Comparison of ENCODE assay signal across 9 mouse cellular contexts in the genomic region with DNA sequence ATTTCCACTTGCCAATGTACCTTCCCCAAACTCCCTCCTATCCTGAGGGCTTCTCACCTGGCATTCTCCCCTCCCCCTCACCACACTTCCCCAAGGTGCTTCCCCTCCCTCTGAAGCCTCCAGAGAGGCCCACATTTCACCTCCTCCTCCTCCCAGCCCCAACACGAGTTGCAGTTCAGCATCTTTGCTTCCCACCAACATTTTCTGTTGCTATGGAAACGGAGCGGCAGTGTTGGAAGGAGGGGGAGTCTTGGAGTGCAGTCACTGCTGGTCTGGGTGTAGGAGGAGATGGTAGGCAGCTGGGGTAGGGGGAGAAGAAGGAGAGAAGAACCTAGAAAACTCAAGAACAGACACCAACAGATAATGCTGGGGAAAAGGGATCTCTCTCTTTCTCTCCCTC.
A peak's percentile ranks its signal among the peaks of the same experiment; 100 is the strongest.
DNase-seq lines count a peak whose midpoint lies in the region; ATAC-seq and TF ChIP-seq lines count a peak whose summit lies in the region.
"Had no signal": no experiment of that assay in that cellular context is flagged by ENCODE, and none has a peak within 500 bp of the region (broad histone marks: within the 10 kb centered on the region; RNA-seq: fewer than 3 reads in every experiment).

No protein-coding gene starts in this region.

- H3K9ac ChIP-seq in forebrain, embryonic 11.5 days (ENCODE audit: low read length), result no peak overlapping the region; the same call in 1 of the 2 replicates
- H3K9ac ChIP-seq in neural tube, embryonic 15.5 days (replicated peaks), result no peak overlapping the region
- H3K9ac ChIP-seq in stomach, postnatal 0 days (ENCODE audit: low read length), result no peak overlapping the region

- peaks cover 2% of the 10 kb centered on the region; the same call in 1 of the 2 replicates for H3K4me1 ChIP-seq in forebrain, embryonic 11.5 days (replicated peaks; ENCODE audit: control insufficient read depth, insufficient read depth, low read length)
- H3K4me1 ChIP-seq in neural tube, embryonic 15.5 days, result peaks cover 13% of the 10 kb centered on the region
- H3K4me1 ChIP-seq in stomach, postnatal 0 days (replicated peaks; ENCODE audit: control insufficient read depth, insufficient read depth), result no peaks in the 10 kb centered on the region

- H3K9me3 ChIP-seq in forebrain, embryonic 11.5 days (ENCODE audit: control insufficient read depth, low read length), result peaks cover 3% of the 10 kb centered on the region; the same call in 1 of the 2 replicates
- no peaks in the 10 kb centered on the region for H3K9me3 ChIP-seq in neural tube, embryonic 15.5 days (replicated peaks)
- H3K9me3 ChIP-seq in stomach, postnatal 0 days (ENCODE audit: control insufficient read depth, low read length), result no peaks in the 10 kb centered on the region

- H3K27me3 ChIP-seq in forebrain, embryonic 11.5 days (ENCODE audit: control insufficient read depth, insufficient read depth, low read length), result no peaks in the 10 kb centered on the region
- no peaks in the 10 kb centered on the region for H3K27me3 ChIP-seq in neural tube, embryonic 15.5 days (replicated peaks)
- H3K27me3 ChIP-seq in stomach, postnatal 0 days (ENCODE audit: control insufficient read depth, insufficient read depth, low read length), result no peaks in the 10 kb centered on the region

- 6% methylated on average over 3 of the region's 3 CpGs for WGBS in forebrain, embryonic 11.5 days
- WGBS in neural tube, embryonic 15.5 days, result 12% methylated on average over 3 of the region's 3 CpGs
- WGBS in stomach, postnatal 0 days, result 9% methylated on average over 3 of the region's 3 CpGs

- no peak for TF ChIP-seq EP300 in stomach, postnatal 0 days (optimal IDR thresholded peaks at IDR 0.05)

- no peak overlapping the region for H3K4me2 ChIP-seq in forebrain, embryonic 11.5 days (ENCODE audit: low read depth, low read length, severe bottlenecking)
- H3K4me2 ChIP-seq in neural tube, embryonic 15.5 days, result no peak overlapping the region
- H3K4me2 ChIP-seq in stomach, postnatal 0 days (replicated peaks; ENCODE audit: low read depth), result no peak overlapping the region

- H3K4me3 ChIP-seq in forebrain, embryonic 11.5 days (ENCODE audit: low read depth, low read length), result no peak overlapping the region
- H3K4me3 ChIP-seq in neural tube, embryonic 15.5 days (replicated peaks), result no peak overlapping the region
- H3K4me3 ChIP-seq in stomach, postnatal 0 days (ENCODE audit: low read depth, low read length), result no peak overlapping the region

- TF ChIP-seq CTCF in stomach, postnatal 0 days (IDR thresholded peaks at IDR 0.05; ENCODE audit: low read depth), result no peak

- H3K36me3 ChIP-seq in forebrain, embryonic 11.5 days (ENCODE audit: control insufficient read depth, insufficient read depth, low read length), result no peaks in the 10 kb centered on the region
- H3K36me3 ChIP-seq in neural tube, embryonic 15.5 days, result no peaks in the 10 kb centered on the region
- H3K36me3 ChIP-seq in stomach, postnatal 0 days (ENCODE audit: control insufficient read depth, insufficient read depth, low read length), result no peaks in the 10 kb centered on the region

- ATAC-seq in forebrain, embryonic 11.5 days (replicated peaks; ENCODE audit: low FRiP score), result peak; percentile 91
- peak; percentile 93 for ATAC-seq in neural tube, embryonic 15.5 days (ENCODE audit: low FRiP score)
- ATAC-seq in stomach, postnatal 0 days (ENCODE audit: low FRiP score, low TSS enrichment), result no peak
- ATAC-seq in megakaryocyte-erythroid progenitor cell, adult 5-6 weeks (replicated peaks; ENCODE audit: low FRiP score, low TSS enrichment, poor library complexity, severe bottlenecking), result no peak

- H3K27ac ChIP-seq in forebrain, embryonic 11.5 days (ENCODE audit: low read depth, low read length), result no peak overlapping the region
- H3K27ac ChIP-seq in neural tube, embryonic 15.5 days (replicated peaks), result no peak overlapping the region
- H3K27ac ChIP-seq in stomach, postnatal 0 days (replicated peaks), result no peak overlapping the region

- peak; percentile 34 for DNase-seq in cerebellum, adult 11-12 months
- no peak for DNase-seq in cerebellum, adult 9-11 months
- peak; percentile 61 for DNase-seq in forebrain, embryonic 11.5 days (ENCODE audit: low spot score)
- peak; percentile 70 to 77 for DNase-seq in left cerebral cortex, adult 9 months (ENCODE audit: low spot score in 2 of 2)
- DNase-seq in stomach, postnatal 0 days (ENCODE audit: low spot score), result no peak
- DNase-seq in kidney, postnatal 10 days, result no peak
- DNase-seq: thymus, postnatal 36 days had no signal

Comparison
In these comparisons a context has a peak if more than half of its experiments do, and no peak if none do; other contexts are left out.
1. DNase-seq: peak in cerebellum, adult 11-12 months (single experiment), forebrain, embryonic 11.5 days (single experiment) and left cerebral cortex, adult 9 months (2 of 2); none in cerebellum, adult 9-11 months (single experiment), stomach, postnatal 0 days (single experiment) and kidney, postnatal 10 days (single experiment).
2. ATAC-seq: peak in forebrain, embryonic 11.5 days (single experiment) and neural tube, embryonic 15.5 days (single experiment); none in stomach, postnatal 0 days (single experiment) and megakaryocyte-erythroid progenitor cell, adult 5-6 weeks (single experiment).